Mouse (Mus musculus): ENCODE results near the gene Cxcl2.

- TF ChIP-seq EP300 (IDR thresholded peaks at IDR 0.05; ENCODE audit: low read depth) (no peak), CTCF (IDR thresholded peaks at IDR 0.05; ENCODE audit: low read depth) (no peak)
Observed at GRCm38 (mm10) chr5:90936706-90937105, 33.0 kb downstream of the Cxcl2 start.

All from liver, embryonic 14.5 days (tissue).